Comparison of ENCODE assay signal across 11 mouse cellular contexts in the genomic region with DNA sequence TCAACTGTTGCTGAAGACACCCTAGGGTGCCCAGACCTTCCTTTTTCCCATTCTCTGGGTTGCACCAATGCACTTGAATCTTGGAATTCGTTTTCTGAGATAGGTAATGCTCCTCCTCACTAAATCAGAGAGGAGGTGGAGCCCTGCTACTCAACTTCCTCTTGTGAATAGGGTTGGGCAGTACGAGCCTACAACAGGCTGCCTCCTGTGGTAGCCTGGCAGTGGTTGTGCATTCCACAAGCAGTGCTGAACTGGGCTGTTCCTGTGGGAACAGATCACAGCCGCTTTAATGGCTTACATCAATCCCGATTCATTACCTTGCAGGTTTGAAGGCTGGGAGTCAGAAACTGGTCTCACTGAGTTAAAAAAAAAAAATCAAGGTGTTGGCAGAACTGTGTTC. TPM values are rescaled to one million over a fixed set of nuclear protein-coding genes. Genes with fewer than 3 reads are reported as not detected.
DNase-seq lines count a peak whose midpoint lies in the region; ATAC-seq and TF ChIP-seq lines count a peak whose summit lies in the region.
"Had no signal": no experiment of that assay in that cellular context is flagged by ENCODE, and none has a peak within 500 bp of the region (broad histone marks: within the 10 kb centered on the region; RNA-seq: fewer than 3 reads in every experiment).

No protein-coding gene starts in this region.

- no peaks in the 10 kb centered on the region for H3K36me3 ChIP-seq in midbrain, embryonic 11.5 days (ENCODE audit: control insufficient read depth, insufficient read depth, low read length)
- H3K36me3 ChIP-seq in midbrain, embryonic 13.5 days = no peaks in the 10 kb centered on the region
- H3K36me3 ChIP-seq in heart, embryonic 15.5 days = no peaks in the 10 kb centered on the region
- no peaks in the 10 kb centered on the region for H3K36me3 ChIP-seq in myocyte (ENCODE audit: control insufficient read depth, insufficient read depth)

- no peak overlapping the region for H3K27ac ChIP-seq in midbrain, embryonic 11.5 days (ENCODE audit: low read depth, low read length)
- H3K27ac ChIP-seq in midbrain, embryonic 13.5 days = no peak overlapping the region
- H3K27ac ChIP-seq in heart, embryonic 15.5 days = peak overlapping the region; percentile 92

- H3ac ChIP-seq in myocyte (ENCODE audit: control insufficient read depth, insufficient read length) = no peak overlapping the region

- peak overlapping the region; percentile 63; the same call in 1 of the 2 replicates for H3K4me2 ChIP-seq in midbrain, embryonic 11.5 days
- no peak overlapping the region for H3K4me2 ChIP-seq in midbrain, embryonic 13.5 days (replicated peaks)
- peak overlapping the region; percentile 70 for H3K4me2 ChIP-seq in heart, embryonic 15.5 days
- peak overlapping the region; percentile 90 for H3K4me2 ChIP-seq in myocyte (ENCODE audit: low read depth)

- 22% methylated on average over 4 of the region's 4 CpGs for WGBS in midbrain, embryonic 11.5 days
- WGBS in midbrain, embryonic 13.5 days = 25% methylated on average over 4 of the region's 4 CpGs
- WGBS in heart, embryonic 15.5 days = 8% methylated on average over 4 of the region's 4 CpGs

- peaks cover 4% of the 10 kb centered on the region; the same call in 1 of the 2 replicates for H3K27me3 ChIP-seq in midbrain, embryonic 11.5 days (ENCODE audit: control insufficient read depth, insufficient read depth, low read length)
- H3K27me3 ChIP-seq in midbrain, embryonic 13.5 days = peaks cover 33% of the 10 kb centered on the region
- no peaks in the 10 kb centered on the region; the same call in 1 of the 2 replicates for H3K27me3 ChIP-seq in heart, embryonic 15.5 days
- H3K27me3 ChIP-seq in myocyte (ENCODE audit: control insufficient read depth, insufficient read depth, insufficient read length) = no peaks in the 10 kb centered on the region
- H3K27me3 ChIP-seq: Patski had no signal

- intact Hi-C loops in heart, postnatal 36 days (cut with DNase I) = loop anchor here (2.0 to 5.0 kb wide), 2 partner anchors 24 to 96 kb away; no protein-coding TSS in a partner anchor

- H3K9me3 ChIP-seq in midbrain, embryonic 11.5 days (ENCODE audit: control insufficient read depth, low read length) = no peaks in the 10 kb centered on the region
- H3K9me3 ChIP-seq in midbrain, embryonic 13.5 days = no peaks in the 10 kb centered on the region
- no peaks in the 10 kb centered on the region for H3K9me3 ChIP-seq in heart, embryonic 15.5 days (replicated peaks)

- no peak overlapping the region for H3K9ac ChIP-seq in midbrain, embryonic 11.5 days (ENCODE audit: low read length)
- H3K9ac ChIP-seq in midbrain, embryonic 13.5 days (replicated peaks) = no peak overlapping the region
- peak overlapping the region; percentile 71; the same call in 1 of the 2 replicates for H3K9ac ChIP-seq in heart, embryonic 15.5 days

- no peak for ATAC-seq in midbrain, embryonic 11.5 days (ENCODE audit: low FRiP score)
- ATAC-seq in midbrain, embryonic 13.5 days = no peak
- ATAC-seq in heart, embryonic 15.5 days (replicated peaks; ENCODE audit: insufficient number of reproducible peaks, insufficient read depth, low FRiP score, low read depth) = no peak
- no peak for ATAC-seq in erythroblast, adult 5-6 weeks (replicated peaks; ENCODE audit: low FRiP score, poor library complexity, severe bottlenecking)
- ATAC-seq: Patski had no signal

- H3K4me3 ChIP-seq in midbrain, embryonic 11.5 days (ENCODE audit: low read depth, low read length) = no peak overlapping the region
- no peak overlapping the region for H3K4me3 ChIP-seq in midbrain, embryonic 13.5 days (replicated peaks)
- H3K4me3 ChIP-seq in heart, embryonic 15.5 days = peak overlapping the region; percentile 62
- peak overlapping the region; percentile 12 for H3K4me3 ChIP-seq in myocyte

- no peaks in the 10 kb centered on the region for H3K79me2 ChIP-seq in myocyte (ENCODE audit: control insufficient read depth, insufficient read depth)

- no peak for TF ChIP-seq POLR2A in myocyte (IDR thresholded peaks at IDR 0.05; ENCODE audit: insufficient read length, low read depth)

- peaks cover 6% of the 10 kb centered on the region for H3K4me1 ChIP-seq in midbrain, embryonic 11.5 days (ENCODE audit: control insufficient read depth, insufficient read depth, low read length)
- peaks cover 19% of the 10 kb centered on the region for H3K4me1 ChIP-seq in midbrain, embryonic 13.5 days (replicated peaks)
- H3K4me1 ChIP-seq in heart, embryonic 15.5 days (replicated peaks) = 0 out of 2 replicates have a peak, but pooled peaks cover 9% of the 10 kb centered on the region

- peak; percentile 13 to 44 for DNase-seq in heart, adult 18-20 months
- no peak for DNase-seq in heart, postnatal 36 days
- DNase-seq in midbrain, embryonic 11.5 days (ENCODE audit: low spot score, missing footprints) = no peak
- DNase-seq in cerebellum, postnatal 36 days = no peak
- DNase-seq: B cell, adult 2 months; kidney, postnatal 25 days had no signal

TF ChIP-seq in myocyte, 11 proteins besides CTCF, POLR2A, EP300 and RAD21:
- TF ChIP-seq TCF3 (IDR thresholded peaks at IDR 0.05; ENCODE audit: insufficient read length, low read depth) (no peak), MYOD1 (IDR thresholded peaks at IDR 0.05; ENCODE audit: control insufficient read depth in 1 of 3, insufficient read length in 2 of 3, low read depth in 2 of 3) (no peak), E2F4 (IDR thresholded peaks at IDR 0.05; ENCODE audit: insufficient read depth) (no peak), MYOG (IDR thresholded peaks at IDR 0.05; ENCODE audit: control insufficient read depth in 1 of 3, insufficient read depth in 1 of 3, insufficient read length in 2 of 3, low read depth in 2 of 3) (no peak)
TF ChIP-seq in myocyte: peak in this region for 0.

RNA-seq across cellular contexts. Expression of gene Myocd, which starts 1.2 kb away (rescaled TPM):
- total RNA-seq in heart, adult 18-20 months (2021) = 10 to 100 TPM; 65.5 to 66.9 TPM
- total RNA-seq in heart, postnatal 36 days (2021) = 10 to 100 TPM; 69.4 to 81.2 TPM
- 1.9 and 2.4 TPM in 2 replicates for polyA plus RNA-seq in midbrain, embryonic 11.5 days (2014; fragmentation: Nextera tagmentation; extraction: Ambion mirVana)
- polyA plus RNA-seq in midbrain, embryonic 13.5 days (2015; fragmentation: Nextera tagmentation; extraction: Ambion mirVana) = 0.20 and 1.0 TPM in 2 replicates
- 63.0 and 69.6 TPM in 2 replicates for polyA plus RNA-seq in heart, embryonic 15.5 days (2015; fragmentation: Nextera tagmentation; extraction: Ambion mirVana)
- polyA plus RNA-seq in myocyte (2012; fragmentation: generic; extraction: Trizol) = 0.04 TPM
- not detected in 2 replicates for total RNA-seq in erythroblast, adult 5-6 weeks (2015; ENCODE audit: low replicate concordance)
- total RNA-seq in erythroblast, adult 5-6 weeks (2017; ENCODE audit: low replicate concordance) = not detected in 2 replicates
- polyA plus RNA-seq: Patski had no signal

Comparison
In these comparisons a context has a peak if more than half of its experiments do, and no peak if none do; other contexts are left out.
1. DNase-seq: peak in heart, adult 18-20 months (2 of 2); none in heart, postnatal 36 days (0 of 2), midbrain, embryonic 11.5 days (single experiment) and cerebellum, postnatal 36 days (0 of 2).
2. H3K4me3 ChIP-seq: peak in heart, embryonic 15.5 days (single experiment) and myocyte (single experiment); none in midbrain, embryonic 11.5 days (single experiment) and midbrain, embryonic 13.5 days (single experiment).
3. RNA of gene Myocd, which starts 1.2 kb away (polyA plus RNA-seq): 63.0 to 69.6 TPM in heart, embryonic 15.5 days; 1.9 to 2.4 TPM in midbrain, embryonic 11.5 days, 0.20 to 1.0 TPM in midbrain, embryonic 13.5 days and 0.04 TPM in myocyte (single experiment); every median in the first group is over 10 times any median in the second.